Mouse (Mus musculus) stomach, embryonic 14.5 days (tissue): Measurements from ENCODE around the gene Syk. TPM values are rescaled to one million over a fixed set of nuclear protein-coding genes. Genes with fewer than 3 reads are reported as not detected.

Experiments
- ATAC-seq: fragments of 200-750 bp; cut with Nextera tagmentation; 2 replicates; pipeline ENCODE4 v1.8.0; 2017; ENCODE audit warnings: low read depth, moderate TSS enrichment; ENCODE audit not compliant: insufficient number of reproducible peaks, insufficient read depth, low FRiP score
- H3K27ac ChIP-seq: fragments of 300-500 bp; sonication (generic); 2 replicates; pipeline ENCODE4 v1.5.1; 2014; ENCODE audit warnings: mild to moderate bottlenecking, low read length, moderate library complexity, mixed read lengths
- H3K27me3 ChIP-seq: fragments of 300-500 bp; sonication (generic); 2 replicates; pipeline ENCODE4 v1.6.1; 2014; ENCODE audit warnings: low read length, control low read depth, mixed read lengths; ENCODE audit not compliant: control insufficient read depth, insufficient read depth
- H3K36me3 ChIP-seq: fragments of 300-500 bp; sonication (generic); 2 replicates; pipeline ENCODE4 v1.6.1; 2014; ENCODE audit warnings: mild to moderate bottlenecking, control low read depth, low read length, moderate library complexity, mixed read lengths; ENCODE audit not compliant: control insufficient read depth, insufficient read depth
- H3K4me1 ChIP-seq: fragments of 300-500 bp; sonication (generic); 2 replicates; pipeline ENCODE4 v1.6.1; 2014; ENCODE audit warnings: low read length, control low read depth, mixed read lengths; ENCODE audit not compliant: control insufficient read depth, insufficient read depth
- H3K4me2 ChIP-seq: fragments of 300-500 bp; sonication (generic); replicated peaks from 2 replicates; pipeline ENCODE4 v1.6.1; 2014; ENCODE audit warnings: low read depth, low read length, control low read depth
- H3K4me3 ChIP-seq: fragments of 300-500 bp; sonication (generic); 2 replicates; pipeline ENCODE4 v1.5.1; 2014; ENCODE audit warnings: low read depth, low read length, control low read depth
- H3K9ac ChIP-seq: fragments of 300-500 bp; sonication (generic); replicated peaks from 2 replicates; pipeline ENCODE4 v1.6.1; 2014; ENCODE audit warnings: low read depth, mild to moderate bottlenecking, control low read depth, low read length, moderate library complexity, mixed read lengths
- H3K9me3 ChIP-seq: fragments of 300-500 bp; sonication (generic); 2 replicates; pipeline ENCODE4 v1.6.1; 2016; ENCODE audit warnings: low read depth, low read length, control low read depth; ENCODE audit not compliant: control insufficient read depth
- WGBS: fragments of 180-500 bp; shearing (Covaris S2); extraction: QIAGEN DNeasy Blood & Tissue Kit; methylation state at CpG from one replicate; pipeline ENCODE4 v1.1.7; 2014; 5-methylcytosine and 5-hydroxymethylcytosine counted together
- polyA plus RNA-seq: library from polyadenylated mRNA; unstranded; fragments of >200 nt; fragmentation: Nextera tagmentation; extraction: Ambion mirVana; gene quantifications from 2 replicates; pipeline ENCODE4 v1.2.1, GENCODE M21; 2014

Syk gene
- polyA plus RNA-seq, 1 experiment from 2014 or later: 3.7 TPM

DNA sequence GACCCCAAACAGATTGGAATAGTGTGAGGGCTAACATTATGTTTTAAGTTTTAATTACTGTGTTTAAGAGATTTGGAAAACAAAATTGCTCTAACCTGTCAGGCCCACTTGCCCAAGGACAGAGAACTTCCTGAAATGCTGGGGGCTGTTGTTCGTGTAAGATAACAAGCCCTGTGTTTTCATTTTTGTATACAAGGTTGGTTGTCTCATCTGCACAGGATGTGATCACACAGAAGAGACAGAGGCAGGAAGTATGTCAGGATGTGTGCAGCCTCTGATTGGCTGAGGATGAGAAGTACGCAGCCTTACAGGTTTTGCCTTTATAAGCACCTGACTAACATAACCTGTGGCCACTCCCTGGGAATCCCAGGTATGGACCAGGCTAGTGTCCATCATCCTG, 8.7 kb upstream of the Syk start:
- Histone ChIP-seq H3K27ac (no peak overlapping the region), H3K9ac (no peak overlapping the region), H3K9me3 (no peaks in the 10 kb centered on the region), H3K4me3 (no peak overlapping the region), H3K4me2 (no peak overlapping the region), H3K27me3 (no peaks in the 10 kb centered on the region), H3K36me3 (no peaks in the 10 kb centered on the region), H3K4me1 (no peaks in the 10 kb centered on the region)
- no peak for ATAC-seq
- WGBS: 86% methylated on average over 2 of the region's 2 CpGs

DNA sequence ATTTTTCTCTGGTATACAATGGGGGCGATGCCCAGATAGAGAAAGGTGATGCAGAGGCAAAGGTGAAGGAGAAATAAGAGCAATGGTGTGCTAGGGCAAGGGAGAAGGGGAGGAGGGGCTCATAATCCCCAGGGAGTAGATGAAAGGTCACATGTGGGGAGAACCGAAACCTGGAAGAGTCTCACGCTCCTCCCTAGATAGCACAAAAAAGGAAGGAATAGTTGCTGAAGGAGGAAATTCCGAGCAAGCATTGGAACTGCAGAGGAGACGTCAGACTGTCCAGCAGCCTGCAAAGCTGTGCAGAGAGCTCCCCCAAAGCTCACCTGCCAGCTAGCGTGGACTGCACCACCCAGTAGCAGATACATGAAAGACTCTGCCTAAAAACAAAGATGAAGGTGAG, 7.5 kb upstream of the Syk start:
- no peak for ATAC-seq

DNA sequence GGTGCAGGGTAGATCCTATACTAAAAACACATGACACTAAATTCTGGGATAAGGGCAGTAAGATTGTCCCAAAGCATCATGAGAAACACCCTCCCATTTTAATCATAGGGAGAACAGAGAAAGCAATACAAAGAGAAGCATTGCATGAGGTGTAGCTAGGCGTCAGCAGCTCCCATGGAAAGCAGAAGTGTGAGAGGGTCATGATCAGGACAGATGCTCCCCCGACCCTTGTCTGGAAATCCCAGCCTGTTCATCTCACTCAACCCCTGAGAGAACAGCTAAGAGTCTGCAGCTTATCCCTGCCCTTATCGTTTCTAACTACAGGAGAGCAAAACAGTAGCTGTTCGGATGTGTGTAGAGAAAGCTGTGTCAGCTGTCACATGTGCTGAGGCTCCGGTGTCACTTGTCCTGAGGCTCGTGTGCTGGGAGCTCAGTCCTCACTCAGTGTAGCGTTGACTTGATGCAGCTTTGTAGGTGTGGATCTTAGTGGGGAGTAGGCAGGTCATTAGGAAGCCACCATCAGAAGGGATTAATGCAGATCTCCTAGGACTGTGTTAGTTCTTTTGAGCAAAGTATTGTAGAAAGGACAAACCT, 6.9 kb upstream of the Syk start:
- Histone ChIP-seq H3K4me1 (no peaks in the 10 kb centered on the region), H3K36me3 (no peaks in the 10 kb centered on the region), H3K9me3 (no peaks in the 10 kb centered on the region), H3K27me3 (no peaks in the 10 kb centered on the region), H3K4me2 (no peak overlapping the region), H3K4me3 (no peak overlapping the region), H3K27ac (no peak overlapping the region), H3K9ac (no peak overlapping the region)
- no peak for ATAC-seq
- 57% methylated on average over 7 of the region's 7 CpGs for WGBS

More for the DNA sequence above, 7.5 kb upstream of the Syk start:
- WGBS: 85% methylated on average over 6 of the region's 6 CpGs
- Histone ChIP-seq H3K9ac (no peak overlapping the region), H3K27ac (no peak overlapping the region), H3K4me1 (no peaks in the 10 kb centered on the region), H3K36me3 (no peaks in the 10 kb centered on the region), H3K27me3 (no peaks in the 10 kb centered on the region), H3K4me3 (no peak overlapping the region), H3K4me2 (no peak overlapping the region), H3K9me3 (no peaks in the 10 kb centered on the region)

DNA sequence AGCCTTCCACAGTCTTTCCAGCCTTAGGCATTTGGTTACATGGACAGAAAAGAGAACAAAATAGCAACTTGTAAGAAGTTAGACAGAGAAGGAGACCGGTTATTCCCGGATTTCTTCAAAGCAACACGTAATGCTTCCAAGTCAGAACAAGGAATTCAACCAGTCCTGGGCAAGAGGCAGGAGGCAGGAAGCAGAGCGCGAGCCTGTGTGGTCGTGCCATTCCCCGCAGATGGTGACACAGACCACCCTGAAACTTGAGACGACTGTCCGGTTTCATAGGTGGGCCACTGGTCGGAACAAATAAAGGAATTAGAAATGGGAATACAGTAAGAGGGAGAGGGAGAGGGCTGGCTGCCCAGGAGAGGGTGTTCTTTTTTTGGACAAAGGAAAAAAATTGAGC, 6.1 kb upstream of the Syk start:
- H3K9me3 ChIP-seq: no peaks in the 10 kb centered on the region
- WGBS: 35% methylated on average over 10 of the region's 10 CpGs
- no peak overlapping the region for H3K4me3 ChIP-seq
- ATAC-seq: no peak
- no peak overlapping the region for H3K4me2 ChIP-seq
- H3K27me3 ChIP-seq: no peaks in the 10 kb centered on the region
- no peak overlapping the region for H3K27ac ChIP-seq
- no peaks in the 10 kb centered on the region for H3K36me3 ChIP-seq
- no peak overlapping the region for H3K9ac ChIP-seq
- no peaks in the 10 kb centered on the region for H3K4me1 ChIP-seq

DNA sequence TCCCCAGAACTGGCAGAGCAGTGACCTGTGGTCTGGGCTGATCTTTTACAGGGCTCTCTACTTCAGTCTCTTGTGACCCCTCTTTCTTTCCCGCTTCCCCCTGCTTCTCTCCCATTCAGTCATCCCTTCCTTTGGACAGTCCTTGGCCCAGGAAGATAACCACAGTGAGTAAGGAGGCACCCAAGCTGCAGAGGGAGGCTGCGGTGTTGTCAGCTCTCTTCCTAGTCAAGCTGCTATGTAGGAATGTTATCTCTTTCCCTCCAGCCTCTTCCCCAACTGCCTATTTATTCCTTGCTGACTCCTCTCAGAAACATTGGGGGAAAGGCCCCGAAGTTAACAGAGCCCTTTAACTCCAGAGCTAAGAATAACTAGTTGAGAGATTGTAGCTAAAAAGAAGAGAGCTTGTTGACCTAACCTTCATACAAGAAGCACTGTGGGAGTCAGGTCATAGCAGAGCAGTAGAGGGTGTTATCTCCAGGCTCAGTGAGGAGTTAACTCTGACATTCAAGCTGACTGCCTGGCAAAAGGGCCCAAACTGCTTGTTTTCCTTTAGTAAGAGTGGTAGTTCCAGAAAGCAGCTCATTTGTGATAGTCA, 5.5 kb upstream of the Syk start:
- no peak overlapping the region for H3K4me3 ChIP-seq
- H3K27me3 ChIP-seq: no peaks in the 10 kb centered on the region
- H3K9ac ChIP-seq: no peak overlapping the region
- 56% methylated on average over 3 of the region's 3 CpGs for WGBS
- H3K4me1 ChIP-seq: no peaks in the 10 kb centered on the region
- no peak overlapping the region for H3K4me2 ChIP-seq
- H3K36me3 ChIP-seq: no peaks in the 10 kb centered on the region
- H3K9me3 ChIP-seq: no peaks in the 10 kb centered on the region
- no peak overlapping the region for H3K27ac ChIP-seq
- no peak for ATAC-seq

DNA sequence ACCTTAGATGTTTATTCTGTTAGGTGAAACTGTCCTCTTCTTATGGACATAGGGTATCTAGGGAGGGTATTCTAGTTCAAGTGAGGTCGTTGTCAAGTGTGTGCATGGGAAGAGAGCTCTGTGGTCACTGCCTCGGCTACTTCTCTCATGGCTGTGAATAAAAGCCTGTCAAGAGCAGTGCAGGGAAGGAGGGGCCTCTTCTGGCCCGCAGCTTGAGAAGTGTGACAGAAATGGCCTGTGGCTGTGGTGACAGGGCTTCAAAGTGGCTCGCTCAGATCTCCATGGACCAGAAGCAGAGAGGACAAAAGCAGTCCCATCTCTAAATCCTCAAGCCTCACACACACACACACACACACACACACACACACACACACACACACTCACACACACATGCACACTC, 5.0 kb upstream of the Syk start:
- H3K27ac ChIP-seq: no peak overlapping the region
- H3K9me3 ChIP-seq: no peaks in the 10 kb centered on the region
- H3K9ac ChIP-seq: no peak overlapping the region
- no peak for ATAC-seq
- no peaks in the 10 kb centered on the region for H3K4me1 ChIP-seq
- H3K36me3 ChIP-seq: no peaks in the 10 kb centered on the region
- H3K4me3 ChIP-seq: no peak overlapping the region
- no peaks in the 10 kb centered on the region for H3K27me3 ChIP-seq
- no peak overlapping the region for H3K4me2 ChIP-seq
- 38% methylated on average over 4 of the region's 4 CpGs for WGBS

DNA sequence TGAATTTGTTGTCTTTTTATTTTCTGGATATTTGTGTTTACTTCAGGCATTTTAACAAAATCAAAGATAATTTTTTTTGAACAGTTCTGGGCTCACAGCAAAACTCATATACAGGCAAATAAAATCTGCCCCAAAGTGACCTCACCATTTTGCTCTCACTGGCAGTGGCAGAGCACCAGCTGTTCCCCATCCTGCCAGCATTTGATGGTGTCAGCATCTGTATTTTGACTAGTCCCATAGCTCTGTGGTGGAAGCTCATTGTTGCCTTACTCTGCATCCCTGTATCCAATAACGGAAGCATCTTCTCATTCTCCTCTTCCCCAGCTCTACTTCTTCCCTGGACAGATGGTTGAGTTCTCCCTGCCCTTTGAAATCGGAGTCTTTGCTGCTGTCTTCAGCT, 4.2 kb upstream of the Syk start:
- H3K27ac ChIP-seq: no peak overlapping the region
- no peaks in the 10 kb centered on the region for H3K36me3 ChIP-seq
- no peak overlapping the region for H3K4me2 ChIP-seq
- no peaks in the 10 kb centered on the region for H3K27me3 ChIP-seq
- 70% methylated on average over 2 of the region's 2 CpGs for WGBS
- no peak overlapping the region for H3K4me3 ChIP-seq
- no peaks in the 10 kb centered on the region for H3K4me1 ChIP-seq
- H3K9ac ChIP-seq: no peak overlapping the region
- no peaks in the 10 kb centered on the region for H3K9me3 ChIP-seq
- ATAC-seq: no peak

DNA sequence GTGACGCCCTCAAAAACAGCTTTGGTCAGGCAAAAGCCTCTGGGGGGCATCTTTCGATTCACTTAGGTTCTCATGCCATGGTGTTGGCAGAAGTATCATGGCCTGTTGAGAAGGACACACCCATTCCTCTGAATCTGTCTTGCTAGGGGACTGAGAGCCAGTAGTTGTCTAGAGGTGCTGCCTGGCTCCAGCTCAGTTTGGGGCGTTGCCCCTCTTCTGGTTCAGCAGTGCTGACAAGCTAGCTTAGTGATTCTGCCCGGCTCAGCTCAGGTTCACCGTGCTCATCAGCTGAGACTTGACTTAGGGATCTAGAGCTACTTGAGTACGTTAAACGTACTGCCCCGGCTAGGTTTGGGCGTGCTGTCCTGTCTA, 481 bp upstream of the Syk start:
- WGBS: 18% methylated on average over 9 of the region's 9 CpGs
- Histone ChIP-seq H3K4me1 (no peaks in the 10 kb centered on the region), H3K9ac (peak overlapping the region; percentile 22; the same call in 1 of the 2 replicates), H3K27me3 (no peaks in the 10 kb centered on the region), H3K36me3 (no peaks in the 10 kb centered on the region), H3K4me2 (peak overlapping the region; percentile 94), H3K4me3 (peak overlapping the region; percentile 58), H3K9me3 (no peaks in the 10 kb centered on the region), H3K27ac (no peak overlapping the region)
- ATAC-seq: no peak; the same call in 1 of the 2 replicates
